Mouse (Mus musculus) CH12.LX (cell line): Measurements from ENCODE around the gene Bmp4. TPM values are rescaled to one million over a fixed set of nuclear protein-coding genes. Genes with fewer than 3 reads are reported as not detected.

ENCODE experiments used
- DNase-seq: peaks from one replicate; pipeline ENCODE4 v3.0.0-alpha.2; 2013; ENCODE audit errors: extremely low read depth
- H3K27ac ChIP-seq: 2 replicates; pipeline ENCODE4 v1.5.1; 2012; ENCODE audit warnings: low read depth, mild to moderate bottlenecking, control low read depth, moderate library complexity; ENCODE audit not compliant: insufficient read depth
- H3K27me3 ChIP-seq: replicated peaks from 2 replicates; pipeline ENCODE3; 2012; ENCODE audit warnings: inconsistent platforms
- H3K36me3 ChIP-seq, 2 experiments: replicated peaks in 1 of 2; 2 replicates each; pipeline versions ENCODE3 to v1.6.1; 2012; ENCODE audit warnings: inconsistent platforms in 1 of 2, low read length in 1 of 2, mild to moderate bottlenecking in 1 of 2, mixed read lengths in 1 of 2, moderate library complexity in 1 of 2; ENCODE audit not compliant: control insufficient read depth in 1 of 2, insufficient read depth in 1 of 2
- H3K4me1 ChIP-seq, 2 experiments: 2 replicates each; pipeline ENCODE4 v1.6.1; 2012; ENCODE audit warnings: inconsistent platforms in 1 of 2, moderate library complexity in 1 of 2; ENCODE audit not compliant: insufficient read depth in 2 of 2, control insufficient read depth in 1 of 2
- H3K4me2 ChIP-seq: 2 replicates; pipeline ENCODE4 v1.6.1; 2012; ENCODE audit warnings: low read depth, mild to moderate bottlenecking, control low read depth; ENCODE audit not compliant: poor library complexity, insufficient read depth, severe bottlenecking
- H3K4me3 ChIP-seq, 3 experiments: fragments of 150-350 bp in 1 of 3; sonication (generic) in 1 of 3; replicated peaks in 1 of 3; 2 replicates each; pipeline versions ENCODE3 to v1.5.1; 2011 to 2012; ENCODE audit warnings: low read depth in 2 of 3, low read length in 2 of 3, mild to moderate bottlenecking in 2 of 3, moderate library complexity in 2 of 3, control low read depth in 1 of 3, improper control_type of control experiment in 1 of 3, inconsistent platforms in 1 of 3, mixed read lengths in 1 of 3; ENCODE audit not compliant: poor library complexity in 1 of 3
- H3K79me2 ChIP-seq: replicated peaks from 2 replicates; pipeline ENCODE4 v1.6.1; 2012; ENCODE audit warnings: mild to moderate bottlenecking, moderate library complexity; ENCODE audit not compliant: control insufficient read depth, poor library complexity, insufficient read depth, severe bottlenecking; ENCODE audit errors: extremely low read depth
- H3K9ac ChIP-seq: 2 replicates; pipeline ENCODE4 v1.6.1; 2012; ENCODE audit warnings: low read depth, mild to moderate bottlenecking, control low read depth, moderate library complexity; ENCODE audit not compliant: insufficient read depth
- H3K9me3 ChIP-seq: replicated peaks from 2 replicates; pipeline ENCODE3; 2012; ENCODE audit warnings: low read length, inconsistent platforms, mixed read lengths
- CHD1 ChIP-seq: IDR thresholded peaks from 2 replicates; pipeline ENCODE4 v1.6.1; 2012; ENCODE audit warnings: low read depth, low read length, improper control_type of control experiment, inconsistent platforms
- CTCF ChIP-seq, 2 experiments: IDR thresholded peaks in 1 of 2; conservative IDR thresholded peaks in 1 of 2; 2 replicates each; pipeline ENCODE4 v1.5.1; 2011 to 2012; ENCODE audit warnings: low read depth in 2 of 2, low read length in 2 of 2, improper control_type of control experiment in 1 of 2, inconsistent platforms in 1 of 2, mild to moderate bottlenecking in 1 of 2, moderate library complexity in 1 of 2
- EP300 ChIP-seq: IDR thresholded peaks from 2 replicates; pipeline ENCODE4 v1.6.1; 2011; ENCODE audit warnings: low read length, improper control_type of control experiment
- ETS1 ChIP-seq: conservative IDR thresholded peaks from 2 replicates; pipeline ENCODE4 v1.6.1; 2012; ENCODE audit warnings: low read depth, mild to moderate bottlenecking, inconsistent platforms, low read length, improper control_type of control experiment, moderate library complexity
- GABPA ChIP-seq: IDR thresholded peaks from 2 replicates; pipeline ENCODE4 v1.6.1; 2012; ENCODE audit warnings: low read depth, low read length, improper control_type of control experiment, inconsistent platforms; ENCODE audit not compliant: insufficient replicate concordance
- KAT2A ChIP-seq: IDR thresholded peaks from 2 replicates; pipeline ENCODE4 v1.6.1; 2012; ENCODE audit warnings: low read length, improper control_type of control experiment, inconsistent platforms; ENCODE audit not compliant: insufficient replicate concordance
- MAZ ChIP-seq: IDR thresholded peaks from 2 replicates; pipeline ENCODE4 v1.6.1; 2012; ENCODE audit warnings: low read depth, mild to moderate bottlenecking, inconsistent platforms, low read length, improper control_type of control experiment, moderate library complexity
- MEF2A ChIP-seq: IDR thresholded peaks from 2 replicates; pipeline ENCODE4 v1.6.1; 2014; ENCODE audit warnings: low read depth, mild to moderate bottlenecking, inconsistent platforms, low read length, improper control_type of control experiment, borderline replicate concordance
- MXI1 ChIP-seq: IDR thresholded peaks from 2 replicates; pipeline ENCODE4 v1.6.1; 2011; ENCODE audit warnings: mild to moderate bottlenecking, low read depth, low read length, improper control_type of control experiment
- MYC ChIP-seq: IDR thresholded peaks from 2 replicates; pipeline ENCODE4 v1.6.1; 2011; ENCODE audit warnings: low read depth, mild to moderate bottlenecking, improper control_type of control experiment, low read length
- NRF1 ChIP-seq: IDR thresholded peaks from 2 replicates; pipeline ENCODE4 v1.6.1; 2014; ENCODE audit warnings: low read depth, mild to moderate bottlenecking, inconsistent platforms, low read length, improper control_type of control experiment, moderate library complexity
- RAD21 ChIP-seq: IDR thresholded peaks from 2 replicates; pipeline ENCODE4 v1.6.1; 2011; ENCODE audit warnings: low read depth, mild to moderate bottlenecking, low read length, improper control_type of control experiment, moderate library complexity
- SIN3A ChIP-seq: IDR thresholded peaks from 2 replicates; pipeline ENCODE4 v1.6.1; 2012; ENCODE audit warnings: low read length, improper control_type of control experiment, inconsistent platforms
- TCF12 ChIP-seq: IDR thresholded peaks from 2 replicates; pipeline ENCODE4 v1.6.1; 2014; ENCODE audit warnings: low read depth, mild to moderate bottlenecking, inconsistent platforms, low read length, improper control_type of control experiment
- USF2 ChIP-seq: conservative IDR thresholded peaks from 2 replicates; pipeline ENCODE4 v1.6.1; 2011; ENCODE audit warnings: low read depth, low read length, improper control_type of control experiment
- ZKSCAN1 ChIP-seq: IDR thresholded peaks from 2 replicates; pipeline ENCODE4 v1.6.1; 2012; ENCODE audit warnings: low read depth, inconsistent platforms, low read length, improper control_type of control experiment, borderline replicate concordance
- ZMIZ1 ChIP-seq: IDR thresholded peaks from 2 replicates; pipeline ENCODE4 v1.6.1; 2012; ENCODE audit warnings: low read depth, mild to moderate bottlenecking, inconsistent platforms, low read length, improper control_type of control experiment
- ZNF384 ChIP-seq: IDR thresholded peaks from 2 replicates; pipeline ENCODE4 v1.6.1; 2012; ENCODE audit warnings: low read depth, low read length, improper control_type of control experiment, inconsistent platforms
- dilution Hi-C: fragments of 300-500 bp; cut with MboI; formaldehyde crosslinking; loops from 2 replicates; pipeline ENCODE4 v1.14.3; 2020; ENCODE audit warnings: low sequenced_read_pairs; ENCODE audit not compliant: extremely low pct_unique_long_range_greater_than_20kb, extremely low pct_ligation_motif_present
- in situ Hi-C: fragments of 300-500 bp; cut with MboI; formaldehyde crosslinking; loops from 3 replicates; pipeline ENCODE4 v1.14.3; 2019; ENCODE audit warnings: low sequenced_read_pairs, low pct_ligation_motif_present, low pct_unique_long_range_greater_than_20kb, mixed read lengths
- polyA plus RNA-seq: library from polyadenylated mRNA; unstranded; fragments of >175 nt; gene quantifications from 2 replicates; pipeline ENCODE4 v1.2.1, GENCODE M21; 2012; ENCODE audit warnings: low read depth; ENCODE audit not compliant: insufficient read length
- total RNA-seq, 2 experiments: library from RNA; depleted of rRNA; stranded (reverse); fragments of 300-350 nt in 1 of 2; fragments of >200 nt in 1 of 2; gene quantifications; 2 replicates each; pipeline ENCODE4 v1.2.3; 2012 to 2014

The Bmp4 gene
- total and polyA plus RNA-seq, 3 experiments = not detected

GRCm38 (mm10) chr14:46387357-46387671 lies 3.2 kb downstream of the Bmp4 start:
- no peak for DNase-seq
- Histone ChIP-seq H3K36me3 (no peaks in the 10 kb centered on the region), H3K79me2 (no peaks in the 10 kb centered on the region), H3K4me2 (no peak overlapping the region), H3K9ac (no peak overlapping the region), H3K27ac (no peak overlapping the region), H3K9me3 (peaks cover 19% of the 10 kb centered on the region), H3K27me3 (no peaks in the 10 kb centered on the region), H3K4me1 (no peaks in the 10 kb centered on the region), H3K4me3 (no peak overlapping the region)
- TF ChIP-seq CTCF (conservative IDR thresholded peaks at IDR 0.05 in 1 of 2, IDR thresholded peaks at IDR 0.05 in 1 of 2; ENCODE audit: low read depth in 2 of 2, low read length in 2 of 2) = no peak
- TF ChIP-seq TCF12 = no peak
- in situ Hi-C loops (no loop called here), dilution Hi-C loops (no loop called here)

- Histone ChIP-seq H3K79me2 (no peaks in the 10 kb centered on the region), H3K27ac (no peak overlapping the region), H3K4me2 (no peak overlapping the region), H3K9ac (no peak overlapping the region), H3K4me1 (no peaks in the 10 kb centered on the region), H3K36me3 (no peaks in the 10 kb centered on the region), H3K27me3 (no peaks in the 10 kb centered on the region), H3K4me3 (no peak overlapping the region), H3K9me3 (peaks cover 19% of the 10 kb centered on the region)
- TF ChIP-seq TCF12 = no peak
- TF ChIP-seq ZMIZ1 = no peak
- no peak for TF ChIP-seq CTCF (conservative IDR thresholded peaks at IDR 0.05 in 1 of 2, IDR thresholded peaks at IDR 0.05 in 1 of 2; ENCODE audit: low read depth in 2 of 2, low read length in 2 of 2)
- TF ChIP-seq MAZ = no peak
- in situ Hi-C loops (no loop called here), dilution Hi-C loops (no loop called here)
- no peak for DNase-seq
These were observed 3.8 kb downstream of the Bmp4 start for GRCm38 (mm10) chr14:46386478-46387356.

GRCm38 (mm10) chr14:46385701-46386477 lies 4.6 kb downstream of the Bmp4 start:
- peaks cover 19% of the 10 kb centered on the region for H3K9me3 ChIP-seq
- TF ChIP-seq ZNF384 = no peak
- no peak for TF ChIP-seq NRF1
- no peak for TF ChIP-seq GABPA
- TF ChIP-seq USF2 = no peak
- no peak for TF ChIP-seq MEF2A
- no peak for TF ChIP-seq ZKSCAN1
- no peak for TF ChIP-seq EP300
- TF ChIP-seq RAD21 = no peak
- TF ChIP-seq TCF12 = no peak
- no peak for TF ChIP-seq CHD1
- TF ChIP-seq MXI1 = no peak
- TF ChIP-seq ETS1 = no peak
- TF ChIP-seq KAT2A = no peak
- no peak for TF ChIP-seq MAZ
- no peak for TF ChIP-seq MYC
- no peak for TF ChIP-seq SIN3A
- TF ChIP-seq ZMIZ1 = no peak
- H3K27ac ChIP-seq = no peak overlapping the region
- H3K9ac ChIP-seq = no peak overlapping the region
- in situ Hi-C loops (no loop called here), dilution Hi-C loops (no loop called here)
- H3K79me2 ChIP-seq = no peaks in the 10 kb centered on the region
- H3K4me2 ChIP-seq = no peak overlapping the region
- H3K4me1 ChIP-seq = no peaks in the 10 kb centered on the region
- DNase-seq = no peak
- no peak overlapping the region for H3K4me3 ChIP-seq
- H3K36me3 ChIP-seq = no peaks in the 10 kb centered on the region
- H3K27me3 ChIP-seq = no peaks in the 10 kb centered on the region
